Mouse (Mus musculus) left cerebral cortex, postnatal 14 days (tissue): ENCODE measurements around the gene Cemip2. TPM values are rescaled to one million over a fixed set of nuclear protein-coding genes. Genes with fewer than 3 reads are reported as not detected.

Experiments
- DNase-seq, 2 experiments: peaks; one replicate each; pipeline ENCODE4 v3.0.0; 2021 to 2022; ENCODE audit warnings: low spot score in 2 of 2, mixed read lengths in 1 of 2
- intact Hi-C: fragments of 180-260 bp; cut with DNase I; formaldehyde crosslinking; loops from one replicate; pipeline ENCODE4 v1.15.1; 2025
- total RNA-seq, 2 experiments: library from RNA; stranded (reverse); gene quantifications; 2 replicates each; pipeline ENCODE4 v1.2.3; 2021

Cemip2 gene
- total RNA-seq, 2 experiments from 2014 or later, result 14.4 to 20.0 TPM

- no peak for DNase-seq
- intact Hi-C loops, result loop anchor here (10.0 kb wide), 1 partner anchor 531 kb away; no protein-coding TSS in a partner anchor
These were observed 4.5 kb upstream of the Cemip2 start for GRCm38 (mm10) chr19:21773621-21774020.

GRCm38 (mm10) chr19:21775629-21776028 is 2.5 kb upstream of the Cemip2 start:
- peak in 1 of 2 experiments; percentile 59 for DNase-seq
- intact Hi-C loops, result loop anchor here (10.0 kb wide), 1 partner anchor 529 kb away; no protein-coding TSS in a partner anchor

- DNase-seq, result peak in 1 of 2 experiments; percentile 49
- intact Hi-C loops, result loop anchor here (10.0 kb wide), 1 partner anchor 528 kb away; no protein-coding TSS in a partner anchor
These were observed 1.5 kb upstream of the Cemip2 start for GRCm38 (mm10) chr19:21776671-21777070.

- intact Hi-C loops, result loop anchor here (10.0 kb wide), 1 partner anchor 528 kb away; no protein-coding TSS in a partner anchor
- no peak for DNase-seq
These were observed 891 bp upstream of the Cemip2 start for GRCm38 (mm10) chr19:21777171-21777731.

- intact Hi-C loops, result loop anchor here (10.0 kb wide), 1 partner anchor 526 kb away; no protein-coding TSS in a partner anchor
- no peak for DNase-seq
These were observed 964 bp downstream of the Cemip2 start for GRCm38 (mm10) chr19:21779106-21779505.

GRCm38 (mm10) chr19:21780663-21781062 is 2.5 kb downstream of the Cemip2 start:
- intact Hi-C loops, result no loop called here
- DNase-seq, result no peak

- no peak for DNase-seq
- intact Hi-C loops, result no loop called here
These were observed 3.1 kb downstream of the Cemip2 start for GRCm38 (mm10) chr19:21781066-21781786.

GRCm38 (mm10) chr19:21781787-21782432 is 3.8 kb downstream of the Cemip2 start:
- DNase-seq, result no peak
- intact Hi-C loops, result no loop called here

GRCm38 (mm10) chr19:21783717-21784116 is 5.6 kb downstream of the Cemip2 start:
- DNase-seq, result no peak
- intact Hi-C loops, result no loop called here

- intact Hi-C loops, result no loop called here
- DNase-seq, result no peak
These were observed 6.4 kb downstream of the Cemip2 start for GRCm38 (mm10) chr19:21784331-21785131.

- intact Hi-C loops, result no loop called here
- no peak for DNase-seq
These were observed 7.0 kb downstream of the Cemip2 start for GRCm38 (mm10) chr19:21785132-21785528.

- DNase-seq, result peak; percentile 48 to 72
- intact Hi-C loops, result no loop called here
These were observed 8.9 kb downstream of the Cemip2 start for GRCm38 (mm10) chr19:21787004-21787480.

GRCm38 (mm10) chr19:21788999-21789398 is 10.9 kb downstream of the Cemip2 start:
- intact Hi-C loops, result no loop called here
- DNase-seq, result no peak

- intact Hi-C loops, result no loop called here
- no peak for DNase-seq
These were observed 11.5 kb downstream of the Cemip2 start for GRCm38 (mm10) chr19:21789676-21790075.

GRCm38 (mm10) chr19:21791386-21791785 is 13.2 kb downstream of the Cemip2 start:
- DNase-seq, result no peak
- intact Hi-C loops, result no loop called here

- intact Hi-C loops, result no loop called here
- no peak for DNase-seq
These were observed 13.7 kb downstream of the Cemip2 start for GRCm38 (mm10) chr19:21791826-21792225.

- intact Hi-C loops, result no loop called here
- no peak for DNase-seq
These were observed 14.5 kb downstream of the Cemip2 start for GRCm38 (mm10) chr19:21792587-21793175.

GRCm38 (mm10) chr19:21794569-21794968 is 16.4 kb downstream of the Cemip2 start:
- intact Hi-C loops, result no loop called here
- DNase-seq, result no peak

GRCm38 (mm10) chr19:21796333-21796732 is 18.2 kb downstream of the Cemip2 start:
- intact Hi-C loops, result no loop called here
- no peak for DNase-seq
